Mouse (Mus musculus): ENCODE data around the gene Gm29427.
"Not testable (repeated sequence)": the region's sequence is repeated elsewhere in the genome, so short reads cannot be mapped to it uniquely, and the experiment has no call there.

The Gm29427 gene

GRCm38 (mm10) chr1:130659641-130660040 lies 56.0 kb downstream of the Gm29427 start:
- not testable (repeated sequence) for DNase-seq (ENCODE audit: low spot score)

DNA sequence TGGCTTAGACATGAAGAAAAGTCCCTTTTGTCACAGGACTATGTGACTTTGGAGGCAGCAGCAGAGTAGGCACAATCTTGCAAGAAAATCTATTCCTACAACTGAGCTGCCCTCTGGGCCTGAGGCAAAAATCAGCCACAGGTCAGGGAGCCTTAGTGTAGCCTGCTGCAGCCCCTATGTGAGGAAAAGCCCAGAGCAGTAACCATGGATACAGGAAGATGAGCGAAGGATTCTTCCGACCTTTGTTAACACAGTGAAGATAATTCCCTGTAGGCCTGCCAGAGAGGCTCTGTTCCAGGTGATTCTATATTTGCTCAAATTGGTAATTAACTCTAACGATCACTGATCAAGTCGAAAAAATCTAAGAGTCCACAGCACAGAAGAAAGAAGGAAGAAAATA lies 71.5 kb downstream of the Gm29427 start:
- no peak for DNase-seq (ENCODE audit: low spot score)

DNA sequence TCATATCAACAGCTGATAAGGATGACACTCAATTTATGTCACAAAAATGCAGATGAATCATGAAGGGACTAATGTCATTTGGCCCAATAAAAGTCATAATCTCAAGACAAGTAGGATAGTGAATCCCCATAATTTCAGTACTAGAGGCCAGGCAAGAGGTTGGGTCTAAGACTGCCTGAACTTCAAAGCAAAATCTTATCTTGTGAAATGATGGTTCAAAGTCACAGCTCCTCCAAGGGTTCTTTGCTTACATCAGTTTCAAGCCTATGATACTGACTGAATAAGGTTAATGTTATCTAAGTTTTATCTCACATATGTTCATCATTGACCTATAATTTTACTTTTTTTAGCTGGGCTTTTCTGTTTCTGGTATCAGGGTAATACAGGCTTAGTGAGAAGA lies 74.6 kb downstream of the Gm29427 start:
- no peak for DNase-seq (ENCODE audit: low spot score)

DNA sequence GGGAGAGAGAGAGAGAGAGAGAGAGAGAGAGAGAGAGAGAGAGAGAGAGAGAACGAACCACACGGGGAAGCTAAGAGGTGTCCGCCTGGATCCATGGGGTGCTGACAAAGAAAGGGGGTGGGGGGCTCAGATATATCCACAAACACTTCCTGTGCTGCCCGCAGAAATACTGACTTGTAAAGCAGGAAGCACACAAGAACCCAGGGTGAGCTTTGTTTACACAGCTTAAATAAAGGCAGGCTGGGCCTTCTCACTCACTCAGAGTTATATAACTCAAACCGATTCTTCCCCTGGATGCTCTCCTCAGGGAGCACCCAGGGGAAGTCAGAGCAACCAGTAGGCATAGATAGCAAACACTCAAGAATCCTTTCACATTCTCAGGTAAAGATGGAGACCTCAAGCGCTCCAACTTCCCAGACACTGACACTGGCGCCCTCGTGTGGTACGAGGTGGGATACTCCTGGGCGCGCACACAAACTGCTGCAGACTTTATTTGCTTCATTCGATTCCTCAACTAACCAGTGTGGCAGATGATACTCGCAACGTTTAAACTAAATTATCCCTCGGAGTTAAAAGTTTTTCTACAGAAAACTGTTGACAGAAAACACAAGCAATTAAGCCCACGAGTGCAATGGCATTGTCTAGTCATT lies 81.7 kb downstream of the Gm29427 start:
- DNase-seq (ENCODE audit: low spot score), result peak; percentile 30

- no peak for DNase-seq (ENCODE audit: low spot score)
These were observed 82.3 kb downstream of the Gm29427 start for GRCm38 (mm10) chr1:130633316-130633715.

GRCm38 (mm10) chr1:130629521-130629920 lies 86.1 kb downstream of the Gm29427 start, which contains the start of gene Zp3r:
Gene Zp3r, minus strand, starts transcription at chr1:130629621.
- no peak for DNase-seq (ENCODE audit: low spot score)

Measured in ovary, postnatal 10 days (tissue).